Mouse (Mus musculus) CH12F3 (cell line): ENCODE measurements around the gene Rorb.

Experiments used
- in situ Hi-C: fragments of 300-500 bp; cut with MboI; formaldehyde crosslinking; loops from 2 replicates; pipeline ENCODE4 v1.14.3; 2020; ENCODE audit warnings: low sequenced_read_pairs

The Rorb gene

GRCm38 (mm10) chr19:19110793-19111427 is at the start of gene Rorb:
Rorb (minus strand) TSS chr19:19111196.
- in situ Hi-C loops: no loop called here

- in situ Hi-C loops: no loop called here
These were observed 37.9 kb upstream of the Rorb start for GRCm38 (mm10) chr19:19148847-19149246.

- in situ Hi-C loops: no loop called here
These were observed 33.5 kb upstream of the Rorb start for GRCm38 (mm10) chr19:19144447-19144846.

GRCm38 (mm10) chr19:19136856-19137255 is 25.9 kb upstream of the Rorb start:
- in situ Hi-C loops: no loop called here

- in situ Hi-C loops: no loop called here
These were observed 24.8 kb upstream of the Rorb start for GRCm38 (mm10) chr19:19135838-19136237.

- in situ Hi-C loops: no loop called here
These were observed 11.3 kb upstream of the Rorb start for GRCm38 (mm10) chr19:19122324-19122723.

GRCm38 (mm10) chr19:19112180-19112579 is 1.2 kb upstream of the Rorb start:
- in situ Hi-C loops: no loop called here

- in situ Hi-C loops: no loop called here
These were observed 603 bp upstream of the Rorb start for GRCm38 (mm10) chr19:19111428-19112170.

GRCm38 (mm10) chr19:19110011-19110768 is 806 bp downstream of the Rorb start:
- in situ Hi-C loops: no loop called here

- in situ Hi-C loops: no loop called here
These were observed 2.2 kb downstream of the Rorb start for GRCm38 (mm10) chr19:19108596-19109381.

GRCm38 (mm10) chr19:19104581-19104980 is 6.4 kb downstream of the Rorb start:
- in situ Hi-C loops: no loop called here

- in situ Hi-C loops: no loop called here
These were observed 13.8 kb downstream of the Rorb start for GRCm38 (mm10) chr19:19097149-19097548.

- in situ Hi-C loops: no loop called here
These were observed 21.6 kb downstream of the Rorb start for GRCm38 (mm10) chr19:19089427-19089826.

- in situ Hi-C loops: no loop called here
These were observed 33.1 kb downstream of the Rorb start for GRCm38 (mm10) chr19:19077880-19078279.

- in situ Hi-C loops: no loop called here
These were observed 36.2 kb downstream of the Rorb start for GRCm38 (mm10) chr19:19074756-19075155.

GRCm38 (mm10) chr19:19058710-19059398 is 52.1 kb downstream of the Rorb start:
- in situ Hi-C loops: no loop called here

- in situ Hi-C loops: no loop called here
These were observed 52.8 kb downstream of the Rorb start for GRCm38 (mm10) chr19:19058201-19058600.

- in situ Hi-C loops: no loop called here
These were observed 67.9 kb downstream of the Rorb start for GRCm38 (mm10) chr19:19043138-19043537.

- in situ Hi-C loops: no loop called here
These were observed 70.2 kb downstream of the Rorb start for GRCm38 (mm10) chr19:19040800-19041199.
